Mouse (Mus musculus) forebrain, postnatal 0 days (tissue): ENCODE measurements around the gene Arid5b. TPM values are rescaled to one million over a fixed set of nuclear protein-coding genes. Genes with fewer than 3 reads are reported as not detected.

Experiments used
- ATAC-seq: fragments of 200-750 bp; cut with Nextera tagmentation; 2 replicates; pipeline ENCODE4 v1.8.0; 2017; ENCODE audit warnings: mild to moderate bottlenecking, moderate library complexity
- DNase-seq: peaks from one replicate; pipeline ENCODE4 v3.0.0-alpha.2; 2015
- H3K27ac ChIP-seq: fragments of 300-500 bp; sonication (generic); 2 replicates; pipeline ENCODE4 v1.5.1; 2014; ENCODE audit warnings: low read depth, mild to moderate bottlenecking, antibody characterized with exemption, low read length, moderate library complexity, mixed read lengths
- H3K27me3 ChIP-seq: fragments of 300-500 bp; sonication (generic); 2 replicates; pipeline ENCODE4 v1.6.1; 2014; ENCODE audit warnings: mild to moderate bottlenecking, low read length, mixed read lengths; ENCODE audit not compliant: insufficient read depth
- H3K36me3 ChIP-seq: fragments of 300-500 bp; sonication (generic); 2 replicates; pipeline ENCODE4 v1.6.1; 2014; ENCODE audit warnings: mild to moderate bottlenecking, moderate library complexity; ENCODE audit not compliant: insufficient read depth
- H3K4me1 ChIP-seq: fragments of 300-500 bp; sonication (generic); 2 replicates; pipeline ENCODE4 v1.6.1; 2014; ENCODE audit warnings: antibody characterized with exemption; ENCODE audit not compliant: insufficient read depth
- H3K4me2 ChIP-seq: fragments of 300-500 bp; sonication (generic); 2 replicates; pipeline ENCODE4 v1.6.1; 2014; ENCODE audit warnings: low read depth, mild to moderate bottlenecking, moderate library complexity
- H3K4me3 ChIP-seq: fragments of 300-500 bp; sonication (generic); 2 replicates; pipeline ENCODE4 v1.5.1; 2014; ENCODE audit warnings: low read depth, low read length, mixed read lengths
- H3K9ac ChIP-seq: fragments of 300-500 bp; sonication (generic); 2 replicates; pipeline ENCODE4 v1.6.1; 2014; ENCODE audit warnings: mild to moderate bottlenecking
- H3K9me3 ChIP-seq: fragments of 300-500 bp; sonication (generic); 2 replicates; pipeline ENCODE4 v1.6.1; 2016; ENCODE audit warnings: low read length
- CTCF ChIP-seq: sonication (generic); IDR thresholded peaks from 2 replicates; pipeline ENCODE4 v1.5.1; 2016; ENCODE audit warnings: antibody characterized with exemption, control low read depth, low read depth
- WGBS: fragments of 180-500 bp; shearing (Covaris S2); extraction: QIAGEN DNeasy Blood & Tissue Kit; methylation state at CpG from one replicate; pipeline ENCODE4 v1.1.7; 2014; 5-methylcytosine and 5-hydroxymethylcytosine counted together
- polyA plus RNA-seq: library from polyadenylated mRNA; unstranded; fragments of >200 nt; fragmentation: Nextera tagmentation; extraction: Ambion mirVana; gene quantifications from 2 replicates; pipeline ENCODE4 v1.2.1, GENCODE M21; 2015
- total RNA-seq: library from RNA; depleted of rRNA; stranded (reverse); fragments of >200 nt; gene quantifications from 2 replicates; pipeline ENCODE4 v1.2.3, GENCODE M21; 2014

Gene Arid5b
- total and polyA plus RNA-seq, 2 experiments from 2014 or later = 14.3 to 14.5 TPM

DNA sequence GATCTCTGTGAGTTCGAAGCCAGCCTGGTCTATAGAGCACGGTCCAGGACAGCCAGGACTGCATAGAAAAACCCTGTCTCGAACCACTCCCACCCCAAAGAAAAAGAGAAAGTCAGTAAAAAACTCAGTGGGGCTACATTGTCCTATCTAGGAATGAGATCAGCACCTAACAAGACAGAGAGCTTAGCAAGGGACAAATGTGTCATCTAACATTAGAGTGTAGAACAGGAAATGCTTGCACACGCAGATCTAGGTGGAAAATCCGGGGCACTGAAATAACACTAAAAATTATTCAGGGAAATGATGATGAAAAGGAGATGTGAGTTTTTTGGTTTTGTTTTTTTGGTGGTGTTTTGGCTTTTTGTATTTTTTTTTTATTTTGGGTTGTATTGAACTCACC is 212.4 kb downstream of the Arid5b start:
- no peak overlapping the region for H3K9ac ChIP-seq
- H3K4me1 ChIP-seq = 0 out of 2 replicates have a peak, but pooled peaks cover 3% of the 10 kb centered on the region
- no peaks in the 10 kb centered on the region for H3K9me3 ChIP-seq
- no peak overlapping the region for H3K4me2 ChIP-seq
- ATAC-seq (no peak), DNase-seq (no peak)
- H3K27ac ChIP-seq = no peak overlapping the region
- TF ChIP-seq CTCF = no peak
- no peaks in the 10 kb centered on the region for H3K36me3 ChIP-seq
- 91% methylated on average over 5 of the region's 5 CpGs for WGBS
- no peak overlapping the region for H3K4me3 ChIP-seq
- H3K27me3 ChIP-seq = no peaks in the 10 kb centered on the region; the same call in 1 of the 2 replicates

DNA sequence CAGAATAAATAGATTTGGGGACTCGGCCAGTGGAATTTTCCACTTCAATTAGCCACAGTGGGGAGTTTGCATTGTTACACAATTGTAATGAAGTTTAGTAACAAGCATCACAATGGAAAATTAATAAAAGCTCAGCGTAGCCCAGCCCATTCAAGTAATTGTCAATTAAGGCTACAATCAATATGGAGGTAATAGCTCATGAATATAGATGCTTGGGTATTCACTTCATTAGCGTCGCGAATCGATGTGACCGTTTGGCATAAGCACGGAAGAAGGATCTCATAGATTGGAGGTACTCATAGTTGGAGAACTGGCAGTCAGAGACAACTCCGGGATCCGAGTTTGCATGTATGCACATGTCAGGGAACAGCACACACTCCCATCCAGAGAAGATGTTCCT is 214.0 kb downstream of the Arid5b start:
- Histone ChIP-seq H3K27me3 (no peaks in the 10 kb centered on the region; the same call in 1 of the 2 replicates), H3K4me1 (0 out of 2 replicates have a peak, but pooled peaks cover 3% of the 10 kb centered on the region), H3K36me3 (no peaks in the 10 kb centered on the region), H3K9ac (no peak overlapping the region), H3K27ac (no peak overlapping the region), H3K4me2 (no peak overlapping the region), H3K9me3 (no peaks in the 10 kb centered on the region), H3K4me3 (no peak overlapping the region)
- no peak for TF ChIP-seq CTCF
- no peak for ATAC-seq
- DNase-seq = peak; percentile 34
- WGBS = 13% methylated on average over 10 of the region's 10 CpGs

DNA sequence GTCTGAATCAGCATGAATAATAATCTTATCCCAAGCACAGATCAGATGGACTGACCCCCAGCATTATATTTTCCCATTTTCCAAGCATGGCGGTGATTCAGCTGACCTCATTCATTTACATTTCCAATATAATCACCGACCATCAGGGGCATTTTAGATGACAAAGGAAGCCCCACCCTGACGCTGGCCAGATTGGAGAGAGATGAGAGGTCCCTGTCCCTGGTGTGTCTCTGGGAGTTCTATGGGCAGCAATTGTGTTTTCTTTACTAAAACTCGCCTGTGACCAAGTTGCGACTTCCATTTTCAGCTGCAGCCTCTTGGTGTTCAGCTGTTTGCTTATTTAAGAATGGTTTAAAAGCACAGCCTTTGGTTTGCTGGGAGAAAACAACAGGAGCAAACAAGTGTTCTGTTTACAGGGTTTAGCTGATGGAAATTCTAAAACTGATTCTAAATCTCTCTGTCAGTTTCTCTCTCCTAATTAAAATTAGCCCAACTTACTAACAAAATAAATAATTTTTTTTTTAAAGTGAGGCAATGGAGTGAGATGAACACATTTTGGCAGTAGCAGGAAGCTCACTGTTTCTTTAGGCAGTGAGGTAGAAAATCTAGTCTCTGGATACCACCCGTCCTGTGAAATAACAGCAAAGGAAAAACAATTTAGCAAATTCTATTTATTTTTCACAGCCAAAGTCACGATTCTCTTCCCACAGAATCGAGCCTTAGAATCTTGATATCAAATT is 214.6 kb downstream of the Arid5b start:
- H3K27ac ChIP-seq = no peak overlapping the region
- no peaks in the 10 kb centered on the region for H3K9me3 ChIP-seq
- H3K27me3 ChIP-seq = no peaks in the 10 kb centered on the region; the same call in 1 of the 2 replicates
- no peak overlapping the region for H3K9ac ChIP-seq
- H3K4me2 ChIP-seq = peak overlapping the region; percentile 18; the same call in 1 of the 2 replicates
- TF ChIP-seq CTCF = no peak
- H3K36me3 ChIP-seq = no peaks in the 10 kb centered on the region
- ATAC-seq (no peak), DNase-seq (no peak)
- 6% methylated on average over 8 of the region's 8 CpGs for WGBS
- 0 out of 2 replicates have a peak, but pooled peaks cover 3% of the 10 kb centered on the region for H3K4me1 ChIP-seq
- no peak overlapping the region for H3K4me3 ChIP-seq

DNA sequence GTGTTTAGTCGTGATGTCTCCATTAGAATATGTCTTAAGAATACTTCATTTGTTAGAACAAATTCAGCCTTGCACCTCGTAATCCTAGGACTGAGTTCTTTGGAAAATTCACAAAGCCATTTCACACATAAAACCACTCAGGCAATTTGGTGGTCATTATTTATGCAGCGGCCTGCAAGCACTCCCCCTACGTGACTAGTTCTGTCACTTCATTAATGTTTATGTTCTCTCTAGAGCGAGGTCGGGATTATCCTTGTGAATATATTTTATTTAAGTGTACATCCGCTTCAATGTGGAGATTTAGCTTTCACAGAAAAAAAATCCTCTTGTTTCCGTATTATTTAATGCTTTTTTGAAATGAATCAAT is 217.3 kb downstream of the Arid5b start:
- DNase-seq (no peak), ATAC-seq (no peak)
- no peak for TF ChIP-seq CTCF
- H3K4me2 ChIP-seq = no peak overlapping the region
- no peaks in the 10 kb centered on the region; the same call in 1 of the 2 replicates for H3K27me3 ChIP-seq
- H3K9ac ChIP-seq = no peak overlapping the region
- H3K36me3 ChIP-seq = no peaks in the 10 kb centered on the region
- WGBS = 30% methylated on average over 8 of the region's 8 CpGs
- H3K4me1 ChIP-seq = 0 out of 2 replicates have a peak, but pooled peaks cover 3% of the 10 kb centered on the region
- H3K9me3 ChIP-seq = no peaks in the 10 kb centered on the region
- no peak overlapping the region for H3K4me3 ChIP-seq
- H3K27ac ChIP-seq = 0 out of 2 replicates have a peak overlapping the region, but pooled peaks have one; percentile 29

DNA sequence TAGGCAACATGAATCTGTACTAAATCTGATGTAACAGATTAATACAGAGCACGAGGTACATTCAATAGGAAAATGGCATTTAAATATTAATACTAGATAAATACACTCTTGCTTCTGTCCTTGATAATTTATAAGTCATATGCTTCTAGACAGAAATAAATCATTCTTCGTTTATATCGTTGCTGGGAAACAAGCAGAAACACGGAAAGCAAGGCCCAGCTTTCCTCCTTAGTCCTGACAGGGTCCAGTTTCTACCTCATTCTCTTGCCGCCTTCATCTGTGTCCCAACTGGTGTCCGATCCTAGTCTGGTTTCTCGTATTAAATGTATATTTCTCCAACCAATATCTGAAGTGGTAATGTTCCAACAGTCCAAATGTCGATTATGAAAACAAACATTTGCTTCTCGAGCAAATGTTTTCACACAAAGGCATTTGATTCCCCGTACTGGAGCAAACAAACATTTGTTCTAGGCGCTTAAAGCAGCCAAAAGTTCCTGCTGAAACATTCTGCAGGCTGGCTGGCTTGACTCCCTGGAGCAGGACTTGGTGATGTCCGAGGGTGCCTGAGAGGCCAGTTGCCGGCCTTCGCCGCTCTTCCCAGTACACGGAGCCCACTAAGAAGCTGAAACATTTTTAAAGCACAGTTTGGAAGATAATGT is 217.8 kb downstream of the Arid5b start:
- Histone ChIP-seq H3K36me3 (no peaks in the 10 kb centered on the region), H3K4me2 (no peak overlapping the region), H3K9me3 (no peaks in the 10 kb centered on the region), H3K27ac (0 out of 2 replicates have a peak overlapping the region, but pooled peaks have one; percentile 29), H3K4me3 (no peak overlapping the region), H3K4me1 (0 out of 2 replicates have a peak, but pooled peaks cover 3% of the 10 kb centered on the region), H3K9ac (no peak overlapping the region), H3K27me3 (no peaks in the 10 kb centered on the region; the same call in 1 of the 2 replicates)
- ATAC-seq (no peak), DNase-seq (peak; percentile 38)
- TF ChIP-seq CTCF = no peak
- WGBS = 31% methylated on average over 16 of the region's 16 CpGs

DNA sequence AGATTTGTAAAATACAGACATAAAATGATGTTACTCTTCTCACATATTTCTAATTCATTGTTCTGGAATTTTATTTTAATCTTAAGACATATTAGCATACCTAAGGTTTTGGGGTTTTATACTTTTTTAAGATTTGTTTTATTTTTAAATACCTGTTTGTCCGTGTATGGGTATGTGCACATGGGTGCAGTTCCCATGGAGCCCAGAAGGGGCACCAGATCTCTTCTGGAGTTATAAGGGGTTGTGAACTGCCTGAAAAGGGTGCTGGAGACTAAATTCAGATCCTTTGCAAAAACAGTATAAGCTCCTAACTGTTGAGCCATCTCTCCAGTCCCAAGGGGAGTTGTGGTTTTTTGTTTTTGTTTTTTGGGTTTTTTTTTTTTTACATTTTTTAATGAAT is 220.2 kb downstream of the Arid5b start:
- WGBS = 98% methylated on average over 1 of the region's 1 CpGs
- H3K27me3 ChIP-seq = no peaks in the 10 kb centered on the region
- ATAC-seq (no peak), DNase-seq (no peak)
- 0 out of 2 replicates have a peak, but pooled peaks cover 3% of the 10 kb centered on the region for H3K4me1 ChIP-seq
- no peak for TF ChIP-seq CTCF
- no peak overlapping the region for H3K4me3 ChIP-seq
- H3K9me3 ChIP-seq = no peaks in the 10 kb centered on the region
- H3K4me2 ChIP-seq = no peak overlapping the region
- no peaks in the 10 kb centered on the region for H3K36me3 ChIP-seq
- no peak overlapping the region for H3K27ac ChIP-seq
- H3K9ac ChIP-seq = no peak overlapping the region

DNA sequence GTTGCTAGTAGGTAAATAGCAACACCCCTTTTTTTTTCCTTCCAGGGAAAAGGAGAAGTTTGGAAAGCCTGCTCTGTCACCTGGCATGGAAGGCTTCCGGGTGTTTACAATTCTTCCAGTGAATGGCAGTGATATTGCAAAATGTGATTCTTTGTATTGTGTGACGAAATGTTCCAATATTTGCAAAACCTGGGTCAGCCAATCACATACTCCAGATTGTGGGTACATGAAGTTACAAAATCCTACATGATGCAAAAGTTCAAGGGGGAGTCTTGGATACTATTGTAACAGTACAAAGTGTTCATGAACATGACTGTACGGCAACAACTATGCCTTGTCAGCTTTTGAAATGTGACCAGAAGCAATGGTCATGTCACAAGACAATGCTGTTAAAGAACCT is 220.7 kb downstream of the Arid5b start:
- 0 out of 2 replicates have a peak, but pooled peaks cover 3% of the 10 kb centered on the region for H3K4me1 ChIP-seq
- TF ChIP-seq CTCF = no peak
- H3K4me3 ChIP-seq = no peak overlapping the region
- no peaks in the 10 kb centered on the region for H3K9me3 ChIP-seq
- H3K9ac ChIP-seq = no peak overlapping the region
- H3K4me2 ChIP-seq = no peak overlapping the region
- H3K27me3 ChIP-seq = no peaks in the 10 kb centered on the region
- DNase-seq (no peak), ATAC-seq (no peak)
- 95% methylated on average over 3 of the region's 3 CpGs for WGBS
- H3K36me3 ChIP-seq = no peaks in the 10 kb centered on the region
- H3K27ac ChIP-seq = no peak overlapping the region
